Mouse (Mus musculus) T-helper 2 cell (primary cell): Measurements from ENCODE around the gene Enpp5.

Experiments used
- in situ Hi-C: fragments of 300-600 bp; cut with MboI, MseI; formaldehyde crosslinking; loops from one replicate; pipeline ENCODE4 v1.15.1; 2025; ENCODE audit warnings: high pct_unique_total_duplicates

The Enpp5 gene

GRCm38 (mm10) chr17:44078631-44079350 lies at the start of gene Enpp5:
TSS of gene Enpp5 (plus strand) at chr17:44078813.
- in situ Hi-C loops: loop anchor here (10.0 kb wide), 1 partner anchor 176 kb away; no protein-coding TSS in a partner anchor

GRCm38 (mm10) chr17:44029616-44030015 lies 49.0 kb upstream of the Enpp5 start:
- in situ Hi-C loops: no loop called here

DNA sequence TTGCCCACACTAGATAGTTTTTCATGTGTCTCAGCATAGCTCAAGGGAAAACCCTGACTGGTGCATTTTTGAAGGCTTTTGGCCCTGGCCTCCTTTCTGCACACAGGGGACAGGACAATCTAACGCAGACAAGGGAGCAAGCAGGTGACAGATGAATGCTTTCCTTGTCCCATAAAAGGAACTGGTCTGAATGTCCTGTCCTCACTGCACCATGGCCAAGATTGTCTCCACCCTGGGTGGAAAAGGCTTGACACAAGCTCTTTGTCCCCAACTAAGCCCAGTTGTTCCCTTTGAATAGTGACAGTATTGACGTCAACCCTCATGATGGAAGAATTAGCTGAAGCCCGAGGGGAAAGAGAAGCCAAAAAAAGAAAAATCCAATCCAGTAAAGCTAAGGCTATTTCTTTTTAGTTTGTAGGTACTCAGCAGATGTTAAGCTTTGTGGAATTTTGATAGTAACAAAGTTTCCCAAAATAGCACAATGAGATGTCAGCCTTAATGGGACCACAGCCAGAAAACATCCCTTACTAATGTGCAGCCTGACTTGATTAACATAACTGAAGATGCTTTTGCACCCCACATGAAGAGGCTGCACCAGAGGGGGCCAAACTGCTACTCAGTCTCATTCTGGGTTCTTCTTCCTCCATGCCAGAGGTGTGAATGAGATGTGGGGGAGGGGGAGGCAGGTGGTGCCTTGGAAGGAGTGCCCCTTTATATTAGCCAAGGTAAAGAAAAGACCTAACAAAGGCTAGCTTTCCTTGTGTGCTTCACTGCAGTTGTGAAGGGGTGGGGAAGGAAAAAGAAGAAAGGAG lies 47.6 kb upstream of the Enpp5 start:
- in situ Hi-C loops: no loop called here

- in situ Hi-C loops: no loop called here
These were observed 43.6 kb upstream of the Enpp5 start for GRCm38 (mm10) chr17:44035005-44035404.

DNA sequence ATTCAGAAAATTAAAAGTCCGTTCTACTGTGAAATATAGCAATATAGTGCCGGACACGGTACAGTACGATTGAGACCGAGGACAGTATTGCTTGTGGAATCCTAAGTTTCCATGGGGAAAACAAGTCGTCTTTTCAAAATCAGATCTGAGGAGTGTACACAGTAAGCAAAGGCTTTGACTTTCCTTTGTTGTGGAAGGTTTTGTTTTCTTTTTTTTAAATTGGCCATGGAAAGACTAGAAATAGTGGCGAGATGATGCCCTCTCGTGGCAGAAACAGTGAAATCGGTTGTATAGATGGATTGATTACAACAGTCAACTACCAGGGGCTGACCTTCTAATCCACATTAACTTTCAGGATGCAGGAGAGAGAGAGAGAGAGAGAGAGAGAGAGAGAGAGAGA lies 40.0 kb upstream of the Enpp5 start:
- in situ Hi-C loops: no loop called here

GRCm38 (mm10) chr17:44040449-44040848 lies 38.2 kb upstream of the Enpp5 start:
- in situ Hi-C loops: no loop called here

- in situ Hi-C loops: no loop called here
These were observed 36.3 kb upstream of the Enpp5 start for GRCm38 (mm10) chr17:44042301-44042700.

DNA sequence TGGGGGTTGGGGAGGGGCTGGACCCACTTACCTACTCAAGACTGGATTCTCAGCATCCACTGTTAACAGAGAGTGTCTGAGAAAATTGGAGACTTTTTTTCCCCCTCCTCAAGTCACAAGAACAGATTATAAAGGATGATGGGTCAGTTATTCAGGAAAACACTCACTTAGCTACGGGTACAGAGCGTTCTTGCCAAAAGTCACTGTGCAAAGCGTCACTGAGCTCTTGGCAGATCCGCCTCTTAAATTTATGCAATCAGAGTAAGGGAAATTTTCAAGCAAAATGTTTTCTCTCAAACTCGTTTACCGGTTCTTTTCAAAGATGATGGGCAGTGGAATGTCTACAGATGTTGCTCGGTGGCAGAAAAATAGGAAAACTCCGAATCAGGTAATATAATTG lies 35.8 kb upstream of the Enpp5 start:
- in situ Hi-C loops: no loop called here

DNA sequence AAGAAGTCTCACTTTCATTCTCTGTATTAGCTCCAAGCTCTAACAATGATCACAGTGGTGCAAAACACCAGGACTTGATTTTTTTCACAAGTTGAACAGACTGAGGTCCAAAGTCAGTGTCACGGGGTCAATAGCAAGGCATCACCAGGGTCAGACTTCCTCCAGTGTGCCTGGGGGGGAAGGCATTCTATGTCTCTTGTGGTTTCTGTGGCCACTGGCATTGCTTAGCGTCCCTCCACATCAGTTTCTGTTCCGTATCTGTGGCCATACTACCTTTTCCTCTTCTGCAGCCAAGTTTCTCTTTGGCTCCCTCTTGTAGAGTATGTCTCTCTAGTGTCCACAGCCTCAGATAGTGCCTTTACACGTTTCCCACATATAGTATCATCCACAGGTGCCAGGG lies 25.2 kb upstream of the Enpp5 start:
- in situ Hi-C loops: no loop called here

DNA sequence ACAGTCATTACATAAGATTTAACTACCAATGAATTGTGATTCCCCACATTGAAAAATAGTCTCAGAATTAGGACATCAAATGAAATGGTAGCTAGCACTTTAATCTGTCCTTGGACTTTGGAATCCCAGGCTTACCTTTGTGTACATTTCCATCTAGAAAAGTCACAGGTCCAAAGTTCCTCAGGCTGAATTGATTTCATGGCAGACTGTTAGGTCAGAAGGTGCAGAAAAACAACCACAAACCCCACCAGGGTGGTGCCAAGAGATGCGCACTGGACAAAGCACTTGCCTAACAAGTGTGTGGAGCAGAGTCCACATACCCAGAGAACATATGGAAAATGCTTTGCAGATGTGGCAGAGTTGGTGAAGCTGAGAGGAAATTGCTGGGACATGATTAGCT lies 21.5 kb upstream of the Enpp5 start:
- in situ Hi-C loops: no loop called here

GRCm38 (mm10) chr17:44058145-44058544 lies 20.5 kb upstream of the Enpp5 start:
- in situ Hi-C loops: no loop called here

- in situ Hi-C loops: no loop called here
These were observed 17.8 kb upstream of the Enpp5 start for GRCm38 (mm10) chr17:44060781-44061180.

- in situ Hi-C loops: no loop called here
These were observed 17.2 kb upstream of the Enpp5 start for GRCm38 (mm10) chr17:44061289-44061890.

DNA sequence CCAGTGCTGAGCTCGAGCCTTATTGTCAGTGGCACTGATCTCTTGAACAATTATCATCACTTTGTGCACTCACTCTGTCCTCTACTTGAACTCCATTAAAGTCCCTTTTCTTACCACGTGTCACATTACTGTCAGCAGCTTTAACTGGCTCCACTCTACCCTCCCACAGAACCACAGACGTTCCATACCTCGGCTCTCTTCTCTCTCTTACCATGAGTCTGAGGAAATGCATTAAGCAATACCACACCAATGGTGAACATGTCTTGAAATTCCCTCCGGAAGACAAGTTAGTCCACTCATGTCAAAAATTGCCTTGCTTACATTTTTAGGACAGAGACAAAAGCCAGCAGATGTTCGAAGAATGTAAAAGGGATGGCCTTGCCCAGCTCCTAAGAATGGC lies 9.7 kb upstream of the Enpp5 start:
- in situ Hi-C loops: no loop called here

GRCm38 (mm10) chr17:44071680-44072079 lies 6.9 kb upstream of the Enpp5 start:
- in situ Hi-C loops: loop anchor here (5.0 to 10.0 kb wide), 2 partner anchors 51 to 183 kb away; no protein-coding TSS in a partner anchor

DNA sequence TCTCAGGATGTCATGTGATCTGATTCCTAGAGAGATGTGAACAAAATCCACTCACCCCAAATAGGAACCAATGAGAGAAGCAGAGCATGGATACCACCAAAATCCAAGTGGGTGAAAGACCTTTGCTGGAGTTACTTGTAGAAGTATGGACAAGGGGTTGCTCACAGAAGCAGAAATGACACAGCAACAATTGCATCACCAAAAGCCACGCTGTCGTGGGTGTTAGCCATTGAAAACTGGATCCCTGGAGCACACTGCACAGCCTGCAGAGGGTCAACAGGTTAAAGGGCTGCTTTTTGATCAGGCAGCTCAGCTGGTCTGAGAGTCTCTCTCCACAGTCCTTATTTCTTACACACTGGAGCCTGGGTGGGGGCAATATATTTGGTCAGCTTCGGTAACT lies 3.0 kb upstream of the Enpp5 start:
- in situ Hi-C loops: loop anchor here (10.0 kb wide), 1 partner anchor 179 kb away; no protein-coding TSS in a partner anchor

GRCm38 (mm10) chr17:44076051-44076680 lies 2.4 kb upstream of the Enpp5 start:
- in situ Hi-C loops: loop anchor here (10.0 kb wide), 1 partner anchor 179 kb away; no protein-coding TSS in a partner anchor

GRCm38 (mm10) chr17:44077146-44077842 lies 1.3 kb upstream of the Enpp5 start:
- in situ Hi-C loops: loop anchor here (10.0 kb wide), 1 partner anchor 178 kb away; no protein-coding TSS in a partner anchor

DNA sequence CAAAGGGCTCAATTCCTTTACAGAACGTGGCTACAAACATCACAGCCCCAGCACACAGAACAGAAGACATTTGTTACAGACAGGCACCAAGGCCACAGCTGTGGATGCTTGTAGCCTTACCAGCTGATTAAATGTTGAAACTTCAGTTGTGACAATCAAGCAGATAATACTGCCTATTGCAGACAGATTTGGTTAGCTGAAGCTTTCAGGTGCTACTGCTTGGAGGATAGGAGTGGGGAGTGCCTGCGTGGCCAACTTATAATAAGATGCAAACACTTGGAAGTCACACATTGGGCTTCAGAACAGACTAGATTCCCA lies 811 bp upstream of the Enpp5 start:
- in situ Hi-C loops: loop anchor here (10.0 kb wide), 1 partner anchor 177 kb away; no protein-coding TSS in a partner anchor

DNA sequence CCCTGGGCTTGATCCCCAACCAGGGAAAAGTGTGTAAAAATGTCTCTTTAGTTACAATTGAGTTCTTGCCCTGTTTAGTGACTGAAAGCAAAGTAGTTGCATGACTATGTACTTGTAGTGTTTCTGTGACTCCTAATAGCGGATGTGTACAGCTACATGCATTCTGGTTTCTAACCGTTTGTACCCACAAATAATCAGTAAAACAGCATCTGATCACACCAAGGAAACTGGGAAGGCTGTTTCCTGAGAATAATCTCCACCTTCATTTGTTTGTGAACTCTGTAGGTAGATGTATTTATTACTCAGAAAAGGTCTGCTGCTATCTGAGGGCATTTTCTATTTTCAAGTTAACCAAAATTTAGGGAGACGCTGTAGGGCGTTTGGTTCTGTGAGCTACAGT lies 4.5 kb downstream of the Enpp5 start:
- in situ Hi-C loops: no loop called here

DNA sequence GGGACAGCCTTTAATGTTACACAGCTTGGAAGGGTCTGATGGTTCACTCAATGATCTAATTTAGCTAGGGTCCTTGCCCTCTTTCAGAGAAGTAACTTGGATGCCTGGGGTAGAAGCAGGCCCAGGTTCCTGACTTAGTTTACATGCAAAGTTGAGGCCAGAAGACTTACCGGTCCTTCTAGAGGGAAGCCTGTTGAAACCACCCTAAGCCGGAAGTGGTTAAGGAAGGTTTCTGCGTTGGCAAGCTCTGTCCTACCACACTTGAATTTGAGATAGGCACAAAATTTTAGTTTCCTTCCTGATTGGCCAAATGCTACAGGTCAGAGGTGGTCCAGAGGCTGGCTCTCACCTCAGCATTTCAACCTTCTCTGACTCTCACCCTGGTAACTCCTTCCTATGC lies 9.6 kb downstream of the Enpp5 start:
- in situ Hi-C loops: no loop called here
